Mouse (Mus musculus): ENCODE data around the gene Tmem123. TPM values are rescaled to one million over a fixed set of nuclear protein-coding genes. Genes with fewer than 3 reads are reported as not detected.
A peak's percentile ranks its signal among the peaks of the same experiment; 100 is the strongest.

The Tmem123 gene
- polyA plus RNA-seq, 1 experiment from 2014 or later: 101 TPM

DNA sequence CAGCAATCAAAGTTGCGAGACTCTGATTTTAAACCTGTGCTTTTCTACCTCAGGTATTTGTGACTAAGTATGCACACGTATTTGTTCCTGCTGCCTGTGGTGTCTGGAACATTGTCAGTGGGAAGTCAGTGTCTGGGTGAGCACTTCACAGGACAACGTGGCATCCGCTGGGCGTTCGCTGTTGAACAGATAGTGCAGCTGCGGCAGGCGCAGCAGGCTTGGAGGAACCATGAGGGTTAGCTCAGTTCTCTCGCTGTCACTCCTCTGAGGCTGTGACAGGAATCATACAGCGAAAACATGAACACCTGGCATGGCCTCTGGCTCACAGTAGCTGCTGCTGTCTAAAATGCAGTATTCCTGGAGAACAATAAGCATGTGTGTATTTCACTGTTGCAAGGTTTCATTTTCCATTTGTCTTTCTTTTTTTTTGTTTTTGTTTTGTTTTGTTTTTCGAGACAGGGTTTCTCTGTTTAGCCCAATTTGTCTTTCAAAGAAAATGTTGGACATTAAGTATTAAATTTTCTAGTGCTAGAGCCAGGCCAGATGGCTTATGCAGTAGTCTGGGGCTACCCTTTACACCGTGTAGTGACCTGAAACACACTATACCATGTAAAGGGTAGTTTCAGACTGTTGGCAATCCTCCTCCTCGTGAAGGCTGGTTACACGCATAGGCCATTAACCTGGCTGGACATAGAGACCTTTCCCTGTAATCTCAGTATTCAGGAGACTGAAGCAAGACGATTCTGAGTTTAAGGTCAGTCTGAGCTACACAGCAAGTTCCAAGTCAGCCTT lies 20.2 kb downstream of the Tmem123 start:
- WGBS: 73% methylated on average over 15 of the region's 15 CpGs
- Histone ChIP-seq H3K4me2 (replicated peaks; ENCODE audit: low read depth, low read length) (no peak overlapping the region), H3K9me3 (ENCODE audit: low read length) (no peaks in the 10 kb centered on the region), H3K27me3 (ENCODE audit: insufficient read depth, low read length) (no peaks in the 10 kb centered on the region), H3K4me3 (ENCODE audit: low read length) (no peak overlapping the region), H3K9ac (replicated peaks; ENCODE audit: low read length) (no peak overlapping the region), H3K36me3 (ENCODE audit: insufficient read depth, low read length) (peaks cover 13% of the 10 kb centered on the region), H3K4me1 (ENCODE audit: insufficient read depth, low read length) (no peaks in the 10 kb centered on the region), H3K27ac (ENCODE audit: low read length) (peak overlapping the region; percentile 35; the same call in 1 of the 2 replicates)
- ATAC-seq (ENCODE audit: low FRiP score, low TSS enrichment): 0 out of 2 replicates have a peak, but pooled peaks have one; percentile 28

DNA sequence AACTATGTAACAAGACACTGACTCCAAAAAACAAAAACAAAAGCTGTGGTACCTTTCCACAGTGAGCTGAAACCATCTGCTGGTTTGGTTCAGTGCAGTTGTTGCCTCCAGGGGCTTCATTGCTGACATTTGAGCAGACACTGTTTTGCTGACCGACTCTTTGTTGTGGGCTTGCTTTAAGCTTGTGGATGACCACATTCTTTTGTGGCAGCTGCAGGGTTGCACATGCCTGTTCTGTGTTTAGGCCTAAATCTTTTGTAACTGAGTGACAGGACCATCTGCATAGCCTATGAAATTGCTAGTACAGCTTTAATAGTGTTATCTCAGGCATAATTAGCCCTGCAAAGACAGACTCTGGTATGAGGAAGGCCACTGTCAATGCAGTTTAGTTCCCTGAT lies 20.8 kb downstream of the Tmem123 start:
- no peak overlapping the region for H3K4me3 ChIP-seq (ENCODE audit: low read length)
- no peak overlapping the region for H3K9ac ChIP-seq (replicated peaks; ENCODE audit: low read length)
- H3K4me1 ChIP-seq (ENCODE audit: insufficient read depth, low read length): no peaks in the 10 kb centered on the region
- ATAC-seq (ENCODE audit: low FRiP score, low TSS enrichment): peak; percentile 52; the same call in 1 of the 2 replicates
- H3K9me3 ChIP-seq (ENCODE audit: low read length): no peaks in the 10 kb centered on the region
- peak overlapping the region; percentile 35; the same call in 1 of the 2 replicates for H3K27ac ChIP-seq (ENCODE audit: low read length)
- no peaks in the 10 kb centered on the region for H3K27me3 ChIP-seq (ENCODE audit: insufficient read depth, low read length)
- H3K36me3 ChIP-seq (ENCODE audit: insufficient read depth, low read length): peaks cover 13% of the 10 kb centered on the region
- H3K4me2 ChIP-seq (replicated peaks; ENCODE audit: low read depth, low read length): no peak overlapping the region
- 17% methylated on average over 1 of the region's 1 CpGs for WGBS

DNA sequence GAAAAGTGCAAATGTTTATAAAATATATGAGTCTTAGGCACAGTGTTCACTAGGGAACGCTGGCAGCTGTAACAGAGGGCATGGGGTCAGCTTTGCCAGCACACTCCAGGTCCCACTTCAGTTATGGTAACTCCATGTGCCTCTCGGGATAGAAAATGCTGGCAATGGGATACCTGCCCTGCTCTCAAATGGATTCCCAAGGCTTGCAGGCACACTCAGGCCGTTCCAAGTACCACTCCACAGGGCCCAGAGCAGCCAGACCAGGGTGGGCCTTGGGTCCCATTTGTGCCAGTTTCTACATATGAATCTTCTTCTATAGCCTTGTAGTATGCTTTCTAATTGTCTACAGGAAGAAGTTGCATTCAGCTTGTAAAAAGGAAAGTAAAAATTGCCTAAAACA lies 21.6 kb downstream of the Tmem123 start:
- Histone ChIP-seq H3K4me1 (ENCODE audit: insufficient read depth, low read length) (no peaks in the 10 kb centered on the region), H3K27ac (ENCODE audit: low read length) (no peak overlapping the region), H3K27me3 (ENCODE audit: insufficient read depth, low read length) (no peaks in the 10 kb centered on the region), H3K36me3 (ENCODE audit: insufficient read depth, low read length) (peaks cover 13% of the 10 kb centered on the region), H3K4me3 (ENCODE audit: low read length) (no peak overlapping the region), H3K4me2 (replicated peaks; ENCODE audit: low read depth, low read length) (no peak overlapping the region), H3K9ac (replicated peaks; ENCODE audit: low read length) (no peak overlapping the region), H3K9me3 (ENCODE audit: low read length) (no peaks in the 10 kb centered on the region)
- ATAC-seq (ENCODE audit: low FRiP score, low TSS enrichment): no peak
- 81% methylated on average over 3 of the region's 3 CpGs for WGBS

DNA sequence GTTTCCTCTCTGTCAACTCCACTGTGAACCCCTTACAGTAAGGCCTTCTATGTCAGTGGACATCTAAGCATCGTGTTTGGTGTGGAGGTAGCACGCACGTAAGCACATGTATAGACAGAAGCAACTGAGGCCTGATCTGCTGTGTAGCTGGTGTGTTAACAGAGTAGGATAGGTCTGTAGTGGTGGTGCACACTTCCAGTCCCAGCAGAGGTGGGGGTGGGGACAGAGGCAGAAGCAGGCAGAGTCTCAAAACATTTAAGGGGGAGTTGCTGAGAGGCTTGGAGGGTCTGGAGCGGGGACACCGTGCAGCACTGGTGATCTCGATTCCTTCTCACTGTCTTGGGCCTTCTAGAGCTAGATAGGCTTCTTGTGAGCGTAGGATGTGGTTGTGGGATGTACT lies 22.2 kb downstream of the Tmem123 start:
- Histone ChIP-seq H3K4me2 (replicated peaks; ENCODE audit: low read depth, low read length) (no peak overlapping the region), H3K4me1 (ENCODE audit: insufficient read depth, low read length) (no peaks in the 10 kb centered on the region), H3K9ac (replicated peaks; ENCODE audit: low read length) (no peak overlapping the region), H3K36me3 (ENCODE audit: insufficient read depth, low read length) (peaks cover 13% of the 10 kb centered on the region), H3K9me3 (ENCODE audit: low read length) (no peaks in the 10 kb centered on the region), H3K27me3 (ENCODE audit: insufficient read depth, low read length) (no peaks in the 10 kb centered on the region), H3K27ac (ENCODE audit: low read length) (no peak overlapping the region), H3K4me3 (ENCODE audit: low read length) (no peak overlapping the region)
- ATAC-seq (ENCODE audit: low FRiP score, low TSS enrichment): no peak
- WGBS: 90% methylated on average over 7 of the region's 7 CpGs

DNA sequence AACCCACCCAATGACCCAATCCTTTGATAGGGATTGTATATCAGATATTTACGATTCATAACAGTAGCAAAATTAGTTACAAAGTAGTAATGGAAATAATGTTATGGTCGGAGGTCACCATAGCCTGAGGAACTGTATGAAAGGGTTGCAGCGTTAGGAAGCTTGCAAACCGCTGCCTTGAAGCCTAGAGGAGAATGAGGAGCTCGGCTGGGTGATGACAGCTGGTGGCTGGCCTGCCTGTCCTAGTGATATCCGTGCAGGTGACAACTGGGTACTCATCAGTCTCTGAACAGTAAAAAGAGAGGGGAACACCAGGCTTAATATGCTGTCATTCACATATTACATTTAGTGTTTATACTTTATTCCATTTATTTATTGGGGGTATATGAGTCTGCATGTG lies 24.6 kb downstream of the Tmem123 start:
- ATAC-seq (ENCODE audit: low FRiP score, low TSS enrichment): no peak
- Histone ChIP-seq H3K4me1 (ENCODE audit: insufficient read depth, low read length) (no peaks in the 10 kb centered on the region), H3K27me3 (ENCODE audit: insufficient read depth, low read length) (no peaks in the 10 kb centered on the region), H3K27ac (ENCODE audit: low read length) (no peak overlapping the region), H3K4me3 (ENCODE audit: low read length) (no peak overlapping the region), H3K36me3 (ENCODE audit: insufficient read depth, low read length) (peaks cover 20% of the 10 kb centered on the region), H3K9me3 (ENCODE audit: low read length) (no peaks in the 10 kb centered on the region), H3K9ac (replicated peaks; ENCODE audit: low read length) (no peak overlapping the region), H3K4me2 (replicated peaks; ENCODE audit: low read depth, low read length) (no peak overlapping the region)
- 72% methylated on average over 6 of the region's 6 CpGs for WGBS

DNA sequence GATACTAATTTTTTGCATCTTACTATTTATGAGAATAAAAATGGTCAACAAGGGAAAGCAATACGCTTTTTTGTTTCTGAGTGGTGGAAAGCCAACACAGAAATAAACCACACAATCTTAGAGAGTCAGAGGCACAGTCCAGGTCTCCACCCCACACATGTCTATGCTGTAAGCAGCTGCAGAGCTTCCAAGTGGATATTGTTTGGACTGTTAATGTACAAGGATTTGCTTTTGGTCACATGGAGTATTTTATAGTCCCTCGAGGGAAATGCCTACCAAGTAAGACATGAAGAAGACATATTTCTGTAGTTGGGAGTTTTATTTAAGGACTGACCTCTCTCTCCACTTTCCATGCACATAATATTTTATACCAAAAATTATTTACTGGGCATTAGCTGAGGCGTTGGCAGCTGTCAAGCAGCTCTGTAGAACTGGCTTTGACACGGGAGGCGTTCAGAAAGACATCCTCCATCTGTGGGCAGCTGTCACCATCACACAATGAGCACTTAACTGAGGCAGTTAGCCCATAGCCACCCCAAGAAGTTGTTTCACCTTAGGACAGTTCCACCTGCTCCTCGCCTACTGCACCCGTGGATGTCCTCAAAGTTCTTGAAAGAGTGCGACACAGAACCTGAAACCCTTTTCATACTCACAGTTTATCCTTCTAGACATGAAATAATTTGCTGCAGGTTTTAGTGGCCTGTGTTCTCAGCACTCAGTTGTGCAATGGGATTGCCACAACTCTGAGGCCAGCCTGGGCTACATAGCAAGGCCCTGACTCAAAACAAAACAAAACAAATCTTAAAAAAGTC lies 26.1 kb downstream of the Tmem123 start:
- Histone ChIP-seq H3K36me3 (ENCODE audit: insufficient read depth, low read length) (peaks cover 24% of the 10 kb centered on the region), H3K4me1 (ENCODE audit: insufficient read depth, low read length) (no peaks in the 10 kb centered on the region)
- 77% methylated on average over 8 of the region's 8 CpGs for WGBS

DNA sequence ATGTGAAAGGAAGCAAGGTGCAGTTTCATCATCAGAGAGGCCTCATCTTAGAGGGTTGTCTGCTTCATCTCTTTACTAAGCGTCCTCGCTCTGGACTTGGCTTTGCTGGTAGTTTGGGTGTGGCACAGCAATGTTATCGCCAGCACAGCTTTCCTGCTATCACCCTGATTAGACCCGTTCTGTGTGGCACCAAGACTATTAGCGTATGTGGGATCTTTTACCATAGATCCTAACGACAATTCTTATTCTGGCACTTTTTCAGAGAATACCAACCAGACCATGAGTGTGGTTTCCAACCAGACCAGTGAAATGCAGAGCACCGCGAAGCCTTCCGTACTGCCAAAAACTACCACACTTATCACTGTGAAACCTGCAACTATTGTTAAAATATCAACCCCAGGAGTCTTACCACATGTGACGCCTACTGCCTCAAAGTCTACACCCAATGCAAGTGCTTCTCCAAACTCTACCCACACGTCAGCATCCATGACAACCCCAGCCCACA lies 26.8 kb downstream of the Tmem123 start:
- Histone ChIP-seq H3K27me3 (ENCODE audit: insufficient read depth, low read length) (no peaks in the 10 kb centered on the region), H3K9me3 (ENCODE audit: low read length) (no peaks in the 10 kb centered on the region), H3K4me3 (ENCODE audit: low read length) (no peak overlapping the region), H3K4me1 (ENCODE audit: insufficient read depth, low read length) (no peaks in the 10 kb centered on the region), H3K9ac (replicated peaks; ENCODE audit: low read length) (no peak overlapping the region), H3K36me3 (ENCODE audit: insufficient read depth, low read length) (peaks cover 21% of the 10 kb centered on the region; the same call in 1 of the 2 replicates), H3K27ac (ENCODE audit: low read length) (no peak overlapping the region), H3K4me2 (replicated peaks; ENCODE audit: low read depth, low read length) (no peak overlapping the region)
- WGBS: 96% methylated on average over 11 of the region's 11 CpGs
- no peak for ATAC-seq (ENCODE audit: low FRiP score, low TSS enrichment)

More for the DNA sequence above, 26.1 kb downstream of the Tmem123 start:
- no peaks in the 10 kb centered on the region for H3K9me3 ChIP-seq (ENCODE audit: low read length)
- H3K4me2 ChIP-seq (replicated peaks; ENCODE audit: low read depth, low read length): no peak overlapping the region
- H3K4me3 ChIP-seq (ENCODE audit: low read length): no peak overlapping the region
- H3K27me3 ChIP-seq (ENCODE audit: insufficient read depth, low read length): no peaks in the 10 kb centered on the region
- H3K27ac ChIP-seq (ENCODE audit: low read length): no peak overlapping the region
- no peak overlapping the region for H3K9ac ChIP-seq (replicated peaks; ENCODE audit: low read length)
- ATAC-seq (ENCODE audit: low FRiP score, low TSS enrichment): no peak

DNA sequence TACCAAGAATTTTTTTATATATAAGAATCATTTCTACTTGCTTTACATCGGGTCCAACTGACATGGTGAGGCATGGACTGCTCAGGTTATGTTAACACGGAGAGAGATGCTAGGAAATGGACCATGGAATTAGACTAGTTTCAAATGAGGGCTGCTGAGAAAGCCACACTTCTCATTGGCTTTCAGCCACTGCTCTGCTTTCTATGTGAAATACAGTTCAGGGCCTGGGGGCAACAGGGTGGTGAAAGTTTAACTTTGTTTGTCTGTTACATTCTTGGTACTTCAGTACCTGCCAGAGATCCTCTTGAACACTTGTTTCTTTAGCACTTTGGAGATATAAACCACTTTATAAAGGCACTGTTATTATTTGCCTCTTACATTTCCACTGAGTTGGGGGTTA lies 29.7 kb downstream of the Tmem123 start:
- no peaks in the 10 kb centered on the region for H3K27me3 ChIP-seq (ENCODE audit: insufficient read depth, low read length)
- H3K36me3 ChIP-seq (ENCODE audit: insufficient read depth, low read length): peaks cover 18% of the 10 kb centered on the region; the same call in 1 of the 2 replicates
- 64% methylated on average over 2 of the region's 2 CpGs for WGBS
- no peaks in the 10 kb centered on the region for H3K4me1 ChIP-seq (ENCODE audit: insufficient read depth, low read length)
- ATAC-seq (ENCODE audit: low FRiP score, low TSS enrichment): no peak
- no peaks in the 10 kb centered on the region for H3K9me3 ChIP-seq (ENCODE audit: low read length)
- H3K27ac ChIP-seq (ENCODE audit: low read length): no peak overlapping the region
- H3K4me2 ChIP-seq (replicated peaks; ENCODE audit: low read depth, low read length): no peak overlapping the region
- H3K9ac ChIP-seq (replicated peaks; ENCODE audit: low read length): no peak overlapping the region
- H3K4me3 ChIP-seq (ENCODE audit: low read length): no peak overlapping the region

DNA sequence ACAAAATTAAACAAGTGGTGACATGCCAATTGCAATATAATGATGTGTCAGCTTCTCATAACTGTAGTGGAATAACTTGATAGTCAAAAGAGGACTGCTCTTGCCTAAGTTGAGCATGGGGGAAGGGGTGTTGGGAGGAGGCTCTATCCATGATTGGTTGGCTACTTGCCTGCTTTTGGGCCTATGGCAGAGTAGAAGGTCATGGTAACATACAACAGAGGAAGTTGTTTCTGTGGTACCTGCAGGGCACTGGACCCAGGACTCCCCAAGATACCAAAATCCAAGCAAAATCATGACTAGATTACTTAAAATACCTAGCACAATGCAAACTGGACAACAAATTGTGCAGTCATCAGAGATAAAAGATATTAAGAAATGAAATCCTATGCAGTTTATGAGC lies 31.7 kb downstream of the Tmem123 start:
- no peaks in the 10 kb centered on the region for H3K9me3 ChIP-seq (ENCODE audit: low read length)
- H3K27ac ChIP-seq (ENCODE audit: low read length): no peak overlapping the region
- H3K4me1 ChIP-seq (ENCODE audit: insufficient read depth, low read length): no peaks in the 10 kb centered on the region
- no peak overlapping the region for H3K9ac ChIP-seq (replicated peaks; ENCODE audit: low read length)
- H3K4me2 ChIP-seq (replicated peaks; ENCODE audit: low read depth, low read length): no peak overlapping the region
- no peaks in the 10 kb centered on the region for H3K27me3 ChIP-seq (ENCODE audit: insufficient read depth, low read length)
- no peak overlapping the region for H3K4me3 ChIP-seq (ENCODE audit: low read length)
- ATAC-seq (ENCODE audit: low FRiP score, low TSS enrichment): no peak
- H3K36me3 ChIP-seq (ENCODE audit: insufficient read depth, low read length): peaks cover 18% of the 10 kb centered on the region; the same call in 1 of the 2 replicates
